Mouse (Mus musculus) embryo, embryonic 10.5 days (tissue): ENCODE data around the gene Vmn1r191.
"Not testable (repeated sequence)": the region's sequence is repeated elsewhere in the genome, so short reads cannot be mapped to it uniquely, and the experiment has no call there.

Experiments
- DNase-seq: peaks from one replicate; pipeline ENCODE4 v3.0.0-alpha.2; 2015; ENCODE audit warnings: low spot score

The Vmn1r191 gene

GRCm38 (mm10) chr13:22183869-22184268, at the start of gene Vmn1r191:
Gene Vmn1r191 (minus strand): TSS chr13:22183969.
- no peak for DNase-seq

GRCm38 (mm10) chr13:22223060-22223459, 39.3 kb upstream of the Vmn1r191 start, which contains the start of gene Vmn1r193:
Gene Vmn1r193 (minus strand): TSS chr13:22223160.
- DNase-seq: not testable (repeated sequence)

GRCm38 (mm10) chr13:22192756-22193155, 9.0 kb upstream of the Vmn1r191 start:
- not testable (repeated sequence) for DNase-seq

- no peak for DNase-seq
These were observed 7.3 kb upstream of the Vmn1r191 start, which contains the start of gene Vmn1r192 for GRCm38 (mm10) chr13:22191041-22191440. Gene Vmn1r192 (minus strand): TSS chr13:22191141.

- DNase-seq: no peak
These were observed 6.6 kb upstream of the Vmn1r191 start for GRCm38 (mm10) chr13:22190385-22190784.

- DNase-seq: no peak
These were observed 5.5 kb upstream of the Vmn1r191 start for GRCm38 (mm10) chr13:22189313-22189712.

- DNase-seq: no peak
These were observed 15.4 kb downstream of the Vmn1r191 start for GRCm38 (mm10) chr13:22168416-22168815.

- DNase-seq: peak; percentile 0
These were observed 47.1 kb downstream of the Vmn1r191 start for GRCm38 (mm10) chr13:22136495-22137293.
